Mouse (Mus musculus) induced T-regulatory cell, adult 2 months (primary cell): ENCODE data around the gene Gpam.
A peak's percentile ranks its signal among the peaks of the same experiment; 100 is the strongest.

Source experiments
- DNase-seq: peaks from one replicate; pipeline ENCODE4 v3.0.0-alpha.2; 2012; ENCODE audit warnings: low read depth

Gene Gpam

DNA sequence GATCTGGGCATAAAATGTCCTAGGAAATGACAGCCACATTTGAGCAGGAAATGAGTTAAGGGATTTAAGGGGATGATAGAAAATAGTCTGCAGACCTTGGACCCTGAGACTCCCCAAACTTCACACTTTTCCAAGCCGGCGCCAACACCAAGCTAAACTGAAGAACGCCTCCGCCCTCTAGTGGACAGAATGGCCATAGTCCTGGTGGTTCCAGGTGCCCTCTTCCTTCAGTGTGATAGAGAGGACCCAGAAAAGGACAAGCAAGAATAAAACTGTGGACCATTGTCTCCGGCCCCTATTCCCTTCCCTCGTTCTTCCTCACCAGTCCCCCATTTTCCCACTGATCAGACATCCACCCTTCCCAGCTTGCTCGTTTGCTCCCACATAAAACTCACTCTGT, 66.1 kb downstream of the Gpam start:
- peak; percentile 78 for DNase-seq

DNA sequence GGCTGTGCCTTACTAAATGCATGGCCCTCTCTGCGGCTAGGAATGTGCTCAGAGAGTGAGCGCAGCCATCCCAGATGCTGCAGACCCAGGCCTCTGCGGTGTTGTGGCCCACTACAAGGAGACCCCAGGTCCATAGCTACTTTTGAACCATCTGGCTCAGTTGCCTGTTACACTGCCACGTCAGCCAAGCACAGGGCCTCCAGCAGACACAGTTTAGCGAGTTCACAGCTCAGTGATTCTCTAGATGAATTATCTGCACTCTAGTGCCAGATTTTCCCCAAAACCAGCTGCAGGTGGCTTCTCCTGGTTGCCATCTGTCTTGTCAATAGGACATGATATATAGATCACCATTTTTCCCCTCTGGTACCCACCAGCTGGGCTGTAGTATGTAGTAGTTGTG, 69.6 kb downstream of the Gpam start:
- no peak for DNase-seq

DNA sequence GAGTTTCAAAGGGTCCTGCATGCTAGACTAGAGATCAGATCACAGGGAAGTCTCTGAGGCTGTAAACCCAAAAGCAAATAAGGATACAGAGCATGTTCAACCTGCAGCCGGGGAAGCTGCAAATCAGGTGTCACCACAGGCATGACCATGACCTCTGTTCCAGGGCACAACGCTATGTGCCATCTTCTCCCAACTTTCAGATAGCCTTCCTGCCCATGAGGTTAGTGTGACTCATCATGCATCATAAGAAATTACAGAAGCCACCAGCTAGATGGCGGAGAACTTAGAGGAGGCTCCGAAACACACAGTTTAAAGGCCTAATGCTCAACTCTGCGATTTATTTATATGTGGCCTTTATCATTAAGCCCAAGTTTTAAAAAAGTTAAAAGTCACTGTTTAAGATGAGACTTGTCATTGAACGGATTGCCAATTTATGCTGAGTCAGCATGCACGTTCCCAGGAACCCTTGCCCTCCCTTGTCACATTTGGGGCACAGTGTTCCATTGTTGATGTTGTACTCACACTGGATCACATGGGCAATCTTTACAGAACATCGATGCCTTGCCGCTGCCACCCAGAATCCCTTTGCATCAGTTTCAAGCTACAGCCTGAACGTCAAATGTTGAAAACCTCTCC, 71.3 kb downstream of the Gpam start:
- DNase-seq, result no peak

DNA sequence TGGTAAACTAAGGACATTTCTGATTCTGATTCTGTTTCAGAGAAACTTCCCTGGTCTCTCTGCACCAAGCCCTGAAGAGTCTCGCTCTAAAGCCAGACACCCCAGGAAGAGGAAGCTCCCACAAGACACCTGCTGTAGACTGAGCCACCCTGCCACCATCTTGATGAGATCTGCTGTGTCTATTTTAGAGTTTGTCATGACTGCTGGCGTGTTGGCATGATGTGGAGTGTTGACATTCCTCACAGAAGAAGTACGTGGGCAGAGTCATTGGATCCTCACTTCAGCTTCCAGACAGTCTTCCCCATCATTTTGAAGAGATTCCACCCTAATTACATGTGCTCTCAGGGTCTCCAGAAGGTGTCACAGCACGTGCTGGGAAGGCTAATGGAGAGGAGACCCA, 73.9 kb downstream of the Gpam start:
- no peak for DNase-seq

DNA sequence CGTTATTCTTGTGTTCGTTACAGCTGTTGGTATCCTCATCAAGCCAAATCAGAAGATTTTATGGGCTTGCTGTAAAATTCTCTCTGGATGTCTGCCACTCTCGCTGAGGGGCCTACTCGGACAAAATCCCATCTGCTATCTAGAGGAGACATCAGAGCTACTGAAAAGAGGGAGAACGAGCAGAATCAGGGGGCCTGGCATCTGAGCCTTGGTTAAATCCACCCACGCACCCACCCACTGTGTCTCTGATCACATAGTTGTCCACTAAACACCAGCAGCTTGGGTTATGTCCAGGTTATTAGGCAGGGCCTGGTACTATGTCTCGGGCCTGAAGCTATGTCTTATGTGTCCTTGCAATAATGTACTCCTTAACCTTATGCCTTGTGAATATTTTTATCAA, 89.6 kb downstream of the Gpam start:
- DNase-seq, result no peak

DNA sequence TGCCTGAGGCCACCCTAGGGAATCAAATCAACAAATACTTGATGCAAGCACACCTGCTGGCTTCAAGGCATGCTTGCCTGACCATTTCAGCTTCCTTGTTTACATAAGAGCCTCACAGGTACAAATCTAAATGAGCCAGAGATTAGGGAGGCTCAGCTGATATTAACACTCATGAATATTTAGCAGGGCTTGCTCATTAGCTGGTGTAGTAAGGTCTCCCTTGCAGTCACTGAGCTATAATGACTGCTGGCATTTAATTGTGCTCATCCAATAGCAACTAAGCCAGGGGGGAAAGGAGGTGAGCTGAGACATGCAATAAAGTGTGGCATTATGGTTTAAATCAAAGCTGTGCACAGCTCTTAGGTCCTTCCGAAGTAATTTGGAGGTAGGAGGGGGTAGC, 108.2 kb downstream of the Gpam start:
- no peak for DNase-seq
